Mouse (Mus musculus): ENCODE measurements around the gene Stk38l.

- TF ChIP-seq CTCF (IDR thresholded peaks at IDR 0.05) (no peak), EP300 (IDR thresholded peaks at IDR 0.05) (no peak)
Measured at GRCm38 (mm10) chr6:146676904-146677303, 47.9 kb upstream of the Stk38l start.
